Mouse (Mus musculus) kidney, embryonic 14.5 days (tissue): ENCODE measurements at regions not wholly inside any gene's neighbourhood (a gene's known extent, or its start where the extent isn't known, plus 50 kb on each side); places are given as distances from the start of the nearest gene placed in this dataset.

ENCODE experiments used
- ATAC-seq: fragments of 200-750 bp; cut with Nextera tagmentation; 2 replicates; pipeline ENCODE4 v1.8.0; 2017; ENCODE audit warnings: moderate number of reproducible peaks, mild to moderate bottlenecking, moderate TSS enrichment, moderate library complexity; ENCODE audit not compliant: low FRiP score, low TSS enrichment
- H3K27ac ChIP-seq: fragments of 300-500 bp; sonication (generic); 2 replicates; pipeline ENCODE4 v1.5.1; 2014; ENCODE audit warnings: low read depth, mild to moderate bottlenecking, low read length, moderate library complexity, mixed read lengths
- H3K27me3 ChIP-seq: fragments of 300-500 bp; sonication (generic); 2 replicates; pipeline ENCODE4 v1.6.1; 2014; ENCODE audit warnings: mild to moderate bottlenecking, low read length; ENCODE audit not compliant: control insufficient read depth, insufficient read depth
- H3K36me3 ChIP-seq: fragments of 300-500 bp; sonication (generic); 2 replicates; pipeline ENCODE4 v1.6.1; 2014; ENCODE audit warnings: low read length, mixed read lengths; ENCODE audit not compliant: control insufficient read depth, insufficient read depth
- H3K4me1 ChIP-seq: fragments of 300-500 bp; sonication (generic); 2 replicates; pipeline ENCODE4 v1.6.1; 2014; ENCODE audit warnings: low read length, mixed read lengths; ENCODE audit not compliant: control insufficient read depth, insufficient read depth
- H3K4me2 ChIP-seq: fragments of 300-500 bp; sonication (generic); replicated peaks from 2 replicates; pipeline ENCODE4 v1.6.1; 2014; ENCODE audit warnings: low read depth, mild to moderate bottlenecking, low read length
- H3K4me3 ChIP-seq: fragments of 300-500 bp; sonication (generic); 2 replicates; pipeline ENCODE4 v1.5.1; 2014; ENCODE audit warnings: mild to moderate bottlenecking, low read length
- H3K9ac ChIP-seq: fragments of 300-500 bp; sonication (generic); 2 replicates; pipeline ENCODE4 v1.6.1; 2014; ENCODE audit warnings: low read depth, mild to moderate bottlenecking, low read length, moderate library complexity
- H3K9me3 ChIP-seq: fragments of 300-500 bp; sonication (generic); 2 replicates; pipeline ENCODE4 v1.6.1; 2016; ENCODE audit warnings: low read length; ENCODE audit not compliant: control insufficient read depth
- WGBS: fragments of 180-500 bp; shearing (Covaris S2); extraction: QIAGEN DNeasy Blood & Tissue Kit; methylation state at CpG from one replicate; pipeline ENCODE4 v1.1.7; 2014; 5-methylcytosine and 5-hydroxymethylcytosine counted together

DNA sequence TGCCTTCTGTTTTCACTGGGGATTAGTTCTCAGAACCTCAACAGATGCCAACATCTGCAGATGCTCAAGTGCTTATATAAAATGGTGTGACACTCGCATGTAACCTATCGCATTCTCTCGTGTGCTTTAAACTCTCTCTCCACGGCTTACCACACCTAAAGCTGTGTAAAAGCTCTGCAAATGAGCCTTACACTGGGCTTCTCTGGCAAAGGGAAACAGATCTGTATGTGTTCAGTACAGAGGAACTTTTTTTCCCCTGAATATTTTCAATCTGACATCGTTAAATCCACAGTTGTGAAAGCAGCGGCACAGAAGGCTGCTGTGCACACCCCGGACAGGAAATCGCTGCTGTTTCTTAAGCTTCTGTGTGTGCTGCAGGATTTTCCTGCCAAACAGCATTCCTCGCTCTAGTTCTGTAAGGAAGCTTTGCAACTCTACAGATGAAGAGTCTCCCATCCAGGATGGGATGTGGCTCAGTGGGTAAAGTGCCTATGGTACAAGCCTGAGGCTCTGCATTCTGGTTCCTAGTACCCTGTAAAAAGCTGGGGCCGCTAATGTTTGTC, 206.3 kb downstream of the Sox11 start:
- ATAC-seq = no peak
- Histone ChIP-seq H3K27ac (peak overlapping the region; percentile 44; the same call in 1 of the 2 replicates), H3K4me3 (no peak overlapping the region), H3K9me3 (no peaks in the 10 kb centered on the region), H3K4me1 (peaks cover 20% of the 10 kb centered on the region), H3K4me2 (no peak overlapping the region), H3K27me3 (no peaks in the 10 kb centered on the region), H3K36me3 (no peaks in the 10 kb centered on the region), H3K9ac (no peak overlapping the region)
- 45% methylated on average over 10 of the region's 10 CpGs for WGBS

GRCm38 (mm10) chr12:27130544-27130943, 211.8 kb downstream of the Sox11 start:
- H3K4me1 ChIP-seq = no peaks in the 10 kb centered on the region
- H3K4me2 ChIP-seq = no peak overlapping the region
- ATAC-seq = no peak
- H3K9me3 ChIP-seq = no peaks in the 10 kb centered on the region
- no peak overlapping the region for H3K4me3 ChIP-seq
- H3K27ac ChIP-seq = no peak overlapping the region
- H3K9ac ChIP-seq = no peak overlapping the region
- 90% methylated on average over 1 of the region's 1 CpGs for WGBS
- no peaks in the 10 kb centered on the region for H3K36me3 ChIP-seq
- H3K27me3 ChIP-seq = no peaks in the 10 kb centered on the region

- no peaks in the 10 kb centered on the region for H3K9me3 ChIP-seq
- H3K4me1 ChIP-seq = no peaks in the 10 kb centered on the region
- H3K27me3 ChIP-seq = no peaks in the 10 kb centered on the region
- H3K4me3 ChIP-seq = no peak overlapping the region
- H3K4me2 ChIP-seq = no peak overlapping the region
- no peak overlapping the region for H3K9ac ChIP-seq
- WGBS = 57% methylated on average over 10 of the region's 10 CpGs
- H3K27ac ChIP-seq = no peak overlapping the region
- no peak for ATAC-seq
- no peaks in the 10 kb centered on the region for H3K36me3 ChIP-seq
These were observed 215.2 kb downstream of the Sox11 start for GRCm38 (mm10) chr12:27127054-27127605.

- Histone ChIP-seq H3K4me1 (no peaks in the 10 kb centered on the region), H3K9ac (no peak overlapping the region), H3K9me3 (no peaks in the 10 kb centered on the region), H3K4me2 (no peak overlapping the region), H3K36me3 (no peaks in the 10 kb centered on the region), H3K27me3 (no peaks in the 10 kb centered on the region), H3K4me3 (no peak overlapping the region), H3K27ac (no peak overlapping the region)
- WGBS = 86% methylated on average over 6 of the region's 6 CpGs
- ATAC-seq = no peak
These were observed 223.8 kb downstream of the Sox11 start for GRCm38 (mm10) chr12:27118581-27118980.

- Histone ChIP-seq H3K4me1 (no peaks in the 10 kb centered on the region), H3K27ac (no peak overlapping the region), H3K9ac (no peak overlapping the region), H3K4me2 (no peak overlapping the region), H3K4me3 (no peak overlapping the region), H3K9me3 (no peaks in the 10 kb centered on the region), H3K36me3 (no peaks in the 10 kb centered on the region), H3K27me3 (no peaks in the 10 kb centered on the region)
- WGBS = 82% methylated on average over 6 of the region's 6 CpGs
- ATAC-seq = no peak
These were observed 227.0 kb downstream of the Sox11 start for GRCm38 (mm10) chr12:27115392-27115791.

GRCm38 (mm10) chr12:27104925-27105571, 237.3 kb downstream of the Sox11 start:
- ATAC-seq = no peak
- Histone ChIP-seq H3K27ac (no peak overlapping the region), H3K9ac (no peak overlapping the region), H3K9me3 (no peaks in the 10 kb centered on the region), H3K36me3 (no peaks in the 10 kb centered on the region), H3K4me2 (no peak overlapping the region), H3K4me3 (no peak overlapping the region), H3K4me1 (no peaks in the 10 kb centered on the region), H3K27me3 (no peaks in the 10 kb centered on the region)
- WGBS = 77% methylated on average over 9 of the region's 9 CpGs

DNA sequence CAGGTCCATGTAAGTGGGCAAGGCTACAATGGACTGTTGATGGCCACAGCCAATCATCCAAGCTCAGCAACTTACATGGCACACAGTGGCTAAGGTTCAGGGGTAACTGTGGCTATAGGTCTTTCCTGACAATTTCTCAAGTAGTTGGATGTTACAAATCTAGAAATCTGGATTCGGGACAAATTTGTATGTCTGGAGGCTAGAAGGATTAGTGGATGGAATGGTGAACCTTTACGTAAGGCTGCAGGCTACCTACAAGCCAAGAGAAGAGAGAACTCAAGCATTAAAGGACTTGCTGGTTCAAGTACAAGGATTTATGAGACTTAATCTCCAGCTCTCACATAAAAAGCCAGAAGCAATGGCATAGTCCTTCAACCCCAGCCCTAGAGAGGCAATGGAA, 239.4 kb downstream of the Sox11 start:
- Histone ChIP-seq H3K4me3 (no peak overlapping the region), H3K9me3 (no peaks in the 10 kb centered on the region), H3K9ac (no peak overlapping the region), H3K36me3 (no peaks in the 10 kb centered on the region), H3K27ac (no peak overlapping the region), H3K27me3 (no peaks in the 10 kb centered on the region), H3K4me1 (no peaks in the 10 kb centered on the region), H3K4me2 (no peak overlapping the region)
- no peak for ATAC-seq
- whole genome bisulfite sequencing = 93% methylated on average over 2 of the region's 2 CpGs

DNA sequence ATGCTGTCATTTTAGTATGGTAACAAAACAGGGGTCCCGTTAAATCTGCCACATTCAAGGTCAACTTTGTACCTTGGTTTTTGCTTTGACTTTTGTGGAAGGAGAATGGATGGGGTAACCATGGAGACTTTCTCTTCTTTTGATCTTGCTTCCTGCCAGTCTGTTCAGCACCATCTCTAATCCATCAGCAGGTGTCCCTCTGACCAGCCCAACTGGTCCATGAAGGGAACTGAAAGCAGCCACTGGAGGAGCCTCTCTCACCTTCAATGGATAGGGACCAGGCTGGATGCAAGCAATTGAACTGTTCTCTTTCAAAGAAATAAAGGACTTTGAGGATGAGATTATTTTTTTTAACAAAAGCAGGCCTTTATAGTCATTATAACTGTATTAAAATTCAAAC, 253.2 kb downstream of the Sox11 start:
- no peaks in the 10 kb centered on the region for H3K36me3 ChIP-seq
- no peak overlapping the region for H3K4me2 ChIP-seq
- no peaks in the 10 kb centered on the region for H3K4me1 ChIP-seq
- H3K27ac ChIP-seq = no peak overlapping the region
- WGBS = 71% methylated on average over 1 of the region's 1 CpGs
- no peaks in the 10 kb centered on the region for H3K27me3 ChIP-seq
- no peak overlapping the region for H3K9ac ChIP-seq
- no peak for ATAC-seq
- peaks cover 4% of the 10 kb centered on the region; the same call in 1 of the 2 replicates for H3K9me3 ChIP-seq
- no peak overlapping the region for H3K4me3 ChIP-seq

- H3K36me3 ChIP-seq = no peaks in the 10 kb centered on the region
- no peaks in the 10 kb centered on the region for H3K27me3 ChIP-seq
- no peaks in the 10 kb centered on the region for H3K9me3 ChIP-seq
- H3K4me1 ChIP-seq = peaks cover 17% of the 10 kb centered on the region
- H3K9ac ChIP-seq = no peak overlapping the region
- no peak overlapping the region for H3K4me3 ChIP-seq
- H3K27ac ChIP-seq = no peak overlapping the region
- H3K4me2 ChIP-seq = no peak overlapping the region
- WGBS = 72% methylated on average over 2 of the region's 2 CpGs
- ATAC-seq = no peak
These were observed 256.5 kb downstream of the Sox11 start for GRCm38 (mm10) chr12:27085890-27086289.
